Mouse (Mus musculus) neural tube, embryonic 14.5 days (tissue): ENCODE measurements around the gene Col4a2. TPM values are rescaled to one million over a fixed set of nuclear protein-coding genes. Genes with fewer than 3 reads are reported as not detected.
A peak's percentile ranks its signal among the peaks of the same experiment; 100 is the strongest.

Experiments used
- ATAC-seq: fragments of 200-750 bp; cut with Nextera tagmentation; 2 replicates; pipeline ENCODE4 v1.8.0; 2017; ENCODE audit warnings: low read depth, mild to moderate bottlenecking, moderate TSS enrichment, moderate library complexity
- H3K27ac ChIP-seq: fragments of 300-500 bp; sonication (generic); 2 replicates; pipeline ENCODE4 v1.5.1; 2014; ENCODE audit warnings: low read depth, mild to moderate bottlenecking, control low read depth, low read length, moderate library complexity, mixed read lengths
- H3K27me3 ChIP-seq: fragments of 300-500 bp; sonication (generic); 2 replicates; pipeline ENCODE4 v1.6.1; 2014; ENCODE audit warnings: low read length; ENCODE audit not compliant: control insufficient read depth, insufficient read depth
- H3K36me3 ChIP-seq: fragments of 300-500 bp; sonication (generic); 2 replicates; pipeline ENCODE4 v1.6.1; 2014; ENCODE audit warnings: low read length, mixed read lengths; ENCODE audit not compliant: control insufficient read depth, insufficient read depth
- H3K4me1 ChIP-seq: fragments of 300-500 bp; sonication (generic); 2 replicates; pipeline ENCODE4 v1.6.1; 2014; ENCODE audit warnings: low read length; ENCODE audit not compliant: control insufficient read depth, insufficient read depth
- H3K4me2 ChIP-seq: fragments of 300-500 bp; sonication (generic); 2 replicates; pipeline ENCODE4 v1.6.1; 2014; ENCODE audit warnings: mild to moderate bottlenecking, low read depth, low read length, control low read depth
- H3K4me3 ChIP-seq: fragments of 300-500 bp; sonication (generic); 2 replicates; pipeline ENCODE4 v1.5.1; 2014; ENCODE audit warnings: low read depth, low read length, control low read depth, mixed read lengths
- H3K9ac ChIP-seq: fragments of 300-500 bp; sonication (generic); replicated peaks from 2 replicates; pipeline ENCODE4 v1.6.1; 2014; ENCODE audit warnings: low read depth, mild to moderate bottlenecking, control low read depth, low read length, mixed read lengths
- H3K9me3 ChIP-seq: fragments of 300-500 bp; sonication (generic); 2 replicates; pipeline ENCODE4 v1.6.1; 2016; ENCODE audit warnings: low read length; ENCODE audit not compliant: control insufficient read depth
- WGBS: fragments of 180-500 bp; shearing (Covaris S2); extraction: QIAGEN DNeasy Blood & Tissue Kit; methylation state at CpG from one replicate; pipeline ENCODE4 v1.1.7; 2014; 5-methylcytosine and 5-hydroxymethylcytosine counted together
- polyA plus RNA-seq: library from polyadenylated mRNA; unstranded; fragments of >200 nt; fragmentation: Nextera tagmentation; extraction: Ambion mirVana; gene quantifications from 2 replicates; pipeline ENCODE4 v1.2.1, GENCODE M21; 2014

The Col4a2 gene
- polyA plus RNA-seq, 1 experiment from 2014 or later: 11.8 TPM

GRCm38 (mm10) chr8:11314613-11315012, 2.0 kb downstream of the Col4a2 start:
- Histone ChIP-seq H3K9ac (no peak overlapping the region), H3K36me3 (no peaks in the 10 kb centered on the region), H3K9me3 (no peaks in the 10 kb centered on the region), H3K4me2 (peak overlapping the region; percentile 91; the same call in 1 of the 2 replicates), H3K4me3 (no peak overlapping the region), H3K4me1 (peaks cover 11% of the 10 kb centered on the region), H3K27ac (no peak overlapping the region), H3K27me3 (peaks cover 37% of the 10 kb centered on the region)
- ATAC-seq: no peak
- 84% methylated on average over 8 of the region's 8 CpGs for WGBS

GRCm38 (mm10) chr8:11315179-11315943, 2.8 kb downstream of the Col4a2 start:
- Histone ChIP-seq H3K27me3 (peaks cover 37% of the 10 kb centered on the region), H3K36me3 (no peaks in the 10 kb centered on the region), H3K9ac (no peak overlapping the region), H3K9me3 (no peaks in the 10 kb centered on the region), H3K4me3 (no peak overlapping the region), H3K4me1 (peaks cover 11% of the 10 kb centered on the region), H3K27ac (no peak overlapping the region), H3K4me2 (no peak overlapping the region; the same call in 1 of the 2 replicates)
- no peak for ATAC-seq
- 78% methylated on average over 16 of the region's 16 CpGs for WGBS

GRCm38 (mm10) chr8:11316118-11316517, 3.5 kb downstream of the Col4a2 start:
- no peak overlapping the region for H3K27ac ChIP-seq
- no peak overlapping the region for H3K4me2 ChIP-seq
- peaks cover 11% of the 10 kb centered on the region for H3K4me1 ChIP-seq
- no peak overlapping the region for H3K9ac ChIP-seq
- no peaks in the 10 kb centered on the region for H3K9me3 ChIP-seq
- WGBS: 76% methylated on average over 6 of the region's 6 CpGs
- no peak overlapping the region for H3K4me3 ChIP-seq
- H3K27me3 ChIP-seq: peaks cover 37% of the 10 kb centered on the region
- H3K36me3 ChIP-seq: no peaks in the 10 kb centered on the region
- no peak for ATAC-seq

- no peaks in the 10 kb centered on the region for H3K9me3 ChIP-seq
- H3K4me3 ChIP-seq: no peak overlapping the region
- H3K27me3 ChIP-seq: peaks cover 7% of the 10 kb centered on the region; the same call in 1 of the 2 replicates
- no peak overlapping the region for H3K4me2 ChIP-seq
- H3K27ac ChIP-seq: no peak overlapping the region
- no peak overlapping the region for H3K9ac ChIP-seq
- no peaks in the 10 kb centered on the region for H3K36me3 ChIP-seq
- no peaks in the 10 kb centered on the region for H3K4me1 ChIP-seq
- 85% methylated on average over 11 of the region's 11 CpGs for whole genome bisulfite sequencing
- ATAC-seq: no peak
These were observed 6.8 kb downstream of the Col4a2 start for GRCm38 (mm10) chr8:11319405-11319804.

- Histone ChIP-seq H3K4me1 (no peaks in the 10 kb centered on the region), H3K9me3 (no peaks in the 10 kb centered on the region), H3K27me3 (no peaks in the 10 kb centered on the region; the same call in 1 of the 2 replicates), H3K36me3 (no peaks in the 10 kb centered on the region), H3K4me2 (no peak overlapping the region), H3K27ac (no peak overlapping the region), H3K9ac (no peak overlapping the region), H3K4me3 (no peak overlapping the region)
- no peak for ATAC-seq
- 91% methylated on average over 7 of the region's 7 CpGs for WGBS
These were observed 9.2 kb downstream of the Col4a2 start for GRCm38 (mm10) chr8:11321841-11322240.

GRCm38 (mm10) chr8:11322724-11323585, 10.3 kb downstream of the Col4a2 start:
- Histone ChIP-seq H3K4me3 (no peak overlapping the region), H3K27ac (no peak overlapping the region), H3K9ac (no peak overlapping the region), H3K4me1 (no peaks in the 10 kb centered on the region), H3K4me2 (no peak overlapping the region), H3K36me3 (no peaks in the 10 kb centered on the region), H3K9me3 (no peaks in the 10 kb centered on the region), H3K27me3 (no peaks in the 10 kb centered on the region; the same call in 1 of the 2 replicates)
- no peak for ATAC-seq
- WGBS: 90% methylated on average over 5 of the region's 5 CpGs

- WGBS: 92% methylated on average over 1 of the region's 1 CpGs
These were observed 11.1 kb downstream of the Col4a2 start for GRCm38 (mm10) chr8:11323681-11324080.

GRCm38 (mm10) chr8:11324801-11325395, 12.3 kb downstream of the Col4a2 start:
- H3K27ac ChIP-seq: no peak overlapping the region
- no peaks in the 10 kb centered on the region for H3K4me1 ChIP-seq
- no peaks in the 10 kb centered on the region for H3K27me3 ChIP-seq
- WGBS: 76% methylated on average over 6 of the region's 6 CpGs
- H3K36me3 ChIP-seq: no peaks in the 10 kb centered on the region
- H3K4me3 ChIP-seq: no peak overlapping the region
- no peak for ATAC-seq
- H3K4me2 ChIP-seq: no peak overlapping the region
- H3K9ac ChIP-seq: no peak overlapping the region
- H3K9me3 ChIP-seq: no peaks in the 10 kb centered on the region

More at GRCm38 (mm10) chr8:11323681-11324080, 11.1 kb downstream of the Col4a2 start:
- H3K27me3 ChIP-seq: no peaks in the 10 kb centered on the region
- H3K36me3 ChIP-seq: no peaks in the 10 kb centered on the region
- no peaks in the 10 kb centered on the region for H3K9me3 ChIP-seq
- no peaks in the 10 kb centered on the region for H3K4me1 ChIP-seq
- H3K9ac ChIP-seq: no peak overlapping the region
- H3K4me3 ChIP-seq: no peak overlapping the region
- H3K27ac ChIP-seq: no peak overlapping the region
- no peak overlapping the region for H3K4me2 ChIP-seq
- no peak for ATAC-seq
